Mouse (Mus musculus) spleen, adult 10 weeks (tissue): Measurements from ENCODE around the gene Btg4. TPM values are rescaled to one million over a fixed set of nuclear protein-coding genes. Genes with fewer than 3 reads are reported as not detected.

Experiments used
- polyA plus RNA-seq: library from polyadenylated mRNA; stranded (reverse); fragments of 350-450 nt; fragmentation: Illumina TruSeq; extraction: RNeasy Lipid Tissue Mini Kit (QIAGEN cat#74804); gene quantifications from one replicate; pipeline ENCODE4 v1.2.3, GENCODE M21; 2015; ENCODE audit warnings: low replicate concordance; ENCODE audit not compliant: insufficient read depth

The Btg4 gene
- not detected for polyA plus RNA-seq

DNA sequence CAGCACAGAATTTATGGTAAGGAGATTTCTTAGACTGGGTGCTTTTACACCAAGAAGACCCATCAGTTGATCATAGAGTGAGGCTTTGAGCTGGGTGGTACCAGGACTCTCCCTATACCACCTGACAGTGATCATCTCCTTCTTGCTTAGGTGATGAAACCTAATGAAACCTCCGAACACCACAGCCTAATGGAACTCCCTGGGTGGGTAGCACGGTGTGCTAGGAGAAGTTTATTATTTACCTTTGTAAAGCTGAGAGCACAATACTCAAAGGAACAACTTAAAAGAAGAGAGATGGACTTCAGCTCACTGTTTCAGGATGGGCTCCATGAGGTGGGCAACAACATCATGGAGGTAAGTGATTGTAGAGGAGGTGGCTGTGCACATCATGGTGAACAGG lies at the start of gene Btg4:
TSS of gene Btg4 (plus strand) at position 301 of the 400 bp plus-strand sequence.

DNA sequence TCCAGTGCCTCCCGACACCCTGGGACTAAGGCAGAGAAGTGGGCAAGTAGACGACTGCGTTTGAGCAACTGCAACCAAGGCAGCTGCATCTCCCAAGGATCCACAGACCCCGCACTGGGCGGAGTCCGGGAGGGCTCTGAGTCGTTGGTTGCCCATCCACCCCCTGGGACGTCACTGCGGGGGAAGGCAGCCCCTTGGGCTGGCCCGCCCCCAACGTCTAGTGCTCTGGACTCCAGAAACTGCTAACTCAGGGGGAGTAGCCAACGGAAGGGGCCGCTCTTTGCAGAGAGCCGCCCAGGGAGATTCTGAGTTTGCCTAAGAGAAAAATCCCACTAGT lies 16.2 kb downstream of the Btg4 start, which contains the start of gene Layn:
TSS of gene Layn (minus strand) at position 116 of the 337 bp plus-strand sequence.

DNA sequence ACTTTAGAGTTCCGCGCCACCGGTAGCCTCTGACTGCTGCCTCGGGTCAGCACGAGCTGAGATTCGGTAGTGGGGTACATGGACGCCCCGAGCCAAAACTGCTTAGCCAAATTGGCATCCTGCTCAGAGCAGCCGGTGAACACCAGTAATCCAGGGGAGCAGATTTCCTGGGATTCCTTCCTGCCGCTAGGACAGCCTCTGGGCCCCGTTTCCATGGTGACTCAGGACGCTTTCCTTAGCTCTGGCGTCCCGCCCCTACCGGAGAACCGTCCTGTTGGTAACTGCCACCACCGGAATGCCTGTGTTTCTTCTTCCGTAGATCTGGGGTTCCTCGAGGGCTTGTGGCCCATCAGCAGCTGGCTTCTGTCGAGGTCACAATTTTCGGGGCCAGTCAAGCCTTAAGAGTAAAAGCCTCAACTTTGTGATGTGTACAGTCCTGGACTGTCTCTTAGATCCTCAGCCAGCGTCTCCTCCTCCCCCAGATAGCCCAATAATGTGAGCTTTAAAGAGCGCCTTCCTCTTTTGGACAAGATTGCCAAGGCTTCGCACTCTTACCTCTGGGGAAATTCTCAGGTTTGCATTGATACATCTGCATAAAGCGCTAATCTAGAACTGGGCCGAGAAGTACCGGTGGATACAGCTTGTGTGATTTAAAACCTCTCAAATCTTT lies 41.2 kb downstream of the Btg4 start, which contains the start of gene 4833427G06Rik:
TSS of gene 4833427G06Rik (minus strand) at position 323 of the 670 bp plus-strand sequence.

DNA sequence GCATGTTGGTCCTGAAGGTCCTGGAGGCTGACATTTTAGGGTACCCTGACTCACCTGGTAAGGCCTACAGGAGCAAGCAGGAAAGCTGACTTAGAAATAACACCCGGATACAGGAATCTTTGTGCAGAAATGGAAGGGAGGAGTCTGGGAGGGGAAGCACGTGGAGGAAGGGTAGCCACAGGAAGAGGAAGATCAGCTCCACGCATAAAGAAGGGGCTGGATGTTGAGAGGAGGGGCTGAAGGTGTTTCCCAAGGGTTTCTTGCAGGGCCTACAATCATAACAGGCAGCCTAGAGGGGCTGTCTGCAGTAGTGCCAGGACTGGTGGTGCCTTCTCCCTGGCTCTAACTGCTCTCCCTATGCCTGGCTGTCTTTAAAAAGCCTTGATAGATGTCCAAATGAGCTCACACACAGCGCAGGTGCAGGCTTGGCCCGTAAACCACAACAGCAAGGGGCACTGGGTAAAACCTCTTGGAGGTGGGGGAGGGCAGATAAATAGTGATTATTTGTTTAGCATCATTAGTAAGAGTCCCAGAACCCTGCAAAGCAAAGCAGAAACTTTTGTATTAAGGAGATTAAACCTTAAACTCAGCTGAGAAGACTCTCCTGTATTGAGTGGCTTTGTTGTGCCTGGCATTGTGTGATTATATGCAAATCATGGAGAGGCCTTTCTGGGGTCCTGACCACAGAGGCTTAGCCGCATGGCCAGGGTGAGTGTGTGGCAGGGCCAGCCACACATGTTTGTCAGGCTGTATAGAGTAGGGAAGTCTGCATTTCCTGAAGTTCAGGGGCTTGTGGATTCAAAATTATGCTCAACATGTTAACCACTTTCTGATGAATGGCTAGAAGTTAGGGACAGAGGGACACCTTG lies 104.8 kb downstream of the Btg4 start, which contains the start of gene Gm32742:
TSS of gene Gm32742 (minus strand) at position 206 of the 869 bp plus-strand sequence.

Other genes with a start within 250 kb of the Btg4 start
- gene Ppp2r1b, start 215.6 kb upstream of the Btg4 start, polyA plus RNA-seq, result 36.2 TPM
- gene Sik2, start 51.8 kb upstream of the Btg4 start, polyA plus RNA-seq, result 14.2 TPM
- gene Layn, start 16.2 kb downstream of the Btg4 start, polyA plus RNA-seq, result 2.9 TPM
- not detected for gene 4833427G06Rik, start 41.2 kb downstream of the Btg4 start, polyA plus RNA-seq
- gene Gm32742, start 104.6 kb downstream of the Btg4 start, polyA plus RNA-seq, result 0.04 TPM
- gene Pou2af1, start 152.8 kb downstream of the Btg4 start, polyA plus RNA-seq, result 367 TPM
- gene Colca2, start 217.7 kb downstream of the Btg4 start, polyA plus RNA-seq, result 0.83 TPM